Mouse (Mus musculus): Measurements from ENCODE around the gene Zdhhc8.

GRCm38 (mm10) chr16:18173788-18174187, 61.1 kb downstream of the Zdhhc8 start:
- TF ChIP-seq CTCF (IDR thresholded peaks at IDR 0.05; ENCODE audit: borderline replicate concordance, insufficient read depth, low read length) (no peak), POLR2A (IDR thresholded peaks at IDR 0.05; ENCODE audit: low read depth, low read length) (no peak)

Measured in embryonic fibroblast, embryonic 13.5 days (primary cell).